Mouse (Mus musculus): ENCODE results near the gene Shank3. TPM values are rescaled to one million over a fixed set of nuclear protein-coding genes. Genes with fewer than 3 reads are reported as not detected.

The Shank3 gene
- polyA plus RNA-seq, 1 experiment from 2014 or later: 2.1 TPM

DNA sequence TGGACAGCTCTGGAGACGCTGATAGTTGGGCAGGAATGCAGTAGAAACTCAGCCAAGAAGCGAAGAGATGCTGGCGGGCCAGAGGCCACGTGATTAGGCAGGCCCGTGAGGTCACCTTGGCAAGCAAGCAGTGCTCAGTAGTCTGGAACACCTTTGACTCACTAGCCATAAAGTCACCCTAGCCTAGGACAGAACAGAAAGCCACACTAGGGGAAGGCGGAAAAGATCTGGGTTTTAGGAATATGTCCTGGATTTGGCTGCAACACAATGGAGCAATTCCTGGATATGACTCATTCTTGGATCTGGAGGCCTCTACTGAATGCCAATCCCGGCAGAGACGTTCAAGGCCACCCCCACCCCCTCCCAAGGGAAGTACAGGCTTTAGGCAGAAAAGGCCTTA is 18.8 kb upstream of the Shank3 start:
- 89% methylated on average over 8 of the region's 8 CpGs for WGBS

DNA sequence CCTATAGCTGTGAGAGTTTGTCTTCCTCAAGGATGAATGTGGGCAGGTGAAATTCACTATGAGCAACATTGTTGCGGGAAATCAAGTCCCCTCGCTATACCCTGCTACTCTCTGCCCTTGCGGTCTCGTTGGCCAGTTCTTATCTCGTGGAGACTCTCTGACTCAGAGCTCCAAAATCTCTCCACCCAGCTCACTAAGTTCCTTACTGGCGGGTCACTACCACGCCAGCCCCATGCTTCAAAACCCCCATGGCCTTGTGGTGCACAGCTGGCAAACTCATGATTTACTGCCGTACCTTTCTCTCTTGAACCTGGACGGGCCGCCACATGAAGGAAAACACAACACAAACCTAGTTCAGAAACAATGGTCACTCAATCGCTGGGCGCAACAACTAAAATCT is 11.2 kb upstream of the Shank3 start:
- WGBS: 87% methylated on average over 12 of the region's 12 CpGs
- Histone ChIP-seq H3K27ac (replicated peaks) (no peak overlapping the region), H3K36me3 (no peaks in the 10 kb centered on the region), H3K4me1 (no peaks in the 10 kb centered on the region), H3K4me3 (no peak overlapping the region), H3K27me3 (ENCODE audit: low read depth, poor library complexity, severe bottlenecking) (no peaks in the 10 kb centered on the region), H3K9me3 (replicated peaks) (no peaks in the 10 kb centered on the region)
- DNase-seq (ENCODE audit: low spot score): no peak

More for the DNA sequence above, 18.8 kb upstream of the Shank3 start:
- H3K27me3 ChIP-seq (ENCODE audit: low read depth, poor library complexity, severe bottlenecking): peaks cover 13% of the 10 kb centered on the region
- H3K4me1 ChIP-seq: peaks cover 20% of the 10 kb centered on the region
- H3K27ac ChIP-seq (replicated peaks): no peak overlapping the region
- no peak overlapping the region for H3K4me3 ChIP-seq
- H3K36me3 ChIP-seq: no peaks in the 10 kb centered on the region
- DNase-seq (ENCODE audit: low spot score): no peak
- H3K9me3 ChIP-seq (replicated peaks): no peaks in the 10 kb centered on the region

DNA sequence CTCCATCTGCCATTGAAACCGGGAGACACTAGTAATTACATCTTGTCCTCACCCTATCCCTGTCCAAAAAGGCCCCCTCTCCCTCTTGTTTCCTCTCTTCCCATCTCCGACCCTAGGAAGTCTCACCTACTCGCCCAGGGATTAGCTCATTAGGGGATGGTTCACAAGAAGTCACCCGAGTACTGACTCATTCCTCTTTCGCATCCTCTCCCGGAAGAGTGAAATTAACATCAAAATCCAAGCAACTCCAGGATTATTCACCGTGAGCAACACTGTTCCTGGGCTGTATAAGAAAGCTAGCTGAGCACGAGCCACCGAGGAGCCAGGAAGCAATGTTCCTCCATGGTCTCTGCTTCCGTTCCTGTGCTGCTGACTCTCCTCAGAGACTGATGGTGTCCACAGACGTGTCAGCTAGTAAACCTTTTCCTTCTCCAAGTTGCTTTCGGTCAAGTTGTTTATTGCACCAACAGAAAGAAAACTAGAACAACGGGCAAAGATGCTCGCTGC is 10.8 kb upstream of the Shank3 start:
- no peaks in the 10 kb centered on the region for H3K9me3 ChIP-seq (replicated peaks)
- no peak overlapping the region for H3K4me3 ChIP-seq
- H3K4me1 ChIP-seq: no peaks in the 10 kb centered on the region
- no peak for DNase-seq (ENCODE audit: low spot score)
- WGBS: 56% methylated on average over 14 of the region's 14 CpGs
- H3K36me3 ChIP-seq: no peaks in the 10 kb centered on the region
- no peaks in the 10 kb centered on the region for H3K27me3 ChIP-seq (ENCODE audit: low read depth, poor library complexity, severe bottlenecking)
- no peak overlapping the region for H3K27ac ChIP-seq (replicated peaks)

DNA sequence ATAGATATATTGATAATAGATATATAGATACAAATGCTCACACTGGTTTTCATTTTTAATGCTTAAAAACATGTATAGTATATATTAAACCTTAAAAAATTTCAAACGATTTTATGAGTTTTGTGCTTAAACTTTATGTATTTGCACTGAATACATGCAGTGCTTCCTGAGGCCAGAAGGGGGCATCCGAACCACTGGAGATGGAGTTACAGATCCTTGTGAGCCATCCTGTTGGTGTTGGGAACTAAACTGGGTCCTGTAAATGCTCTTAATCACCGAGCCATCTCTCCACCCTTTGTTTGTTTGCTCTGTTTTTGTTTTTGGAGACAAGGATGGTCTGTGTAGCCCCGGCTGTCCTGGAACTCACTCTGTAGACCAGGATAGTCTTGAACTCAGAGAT is 4.5 kb upstream of the Shank3 start:
- Histone ChIP-seq H3K27ac (replicated peaks) (no peak overlapping the region), H3K36me3 (no peaks in the 10 kb centered on the region), H3K9me3 (replicated peaks) (no peaks in the 10 kb centered on the region), H3K4me1 (peaks cover 38% of the 10 kb centered on the region), H3K27me3 (ENCODE audit: low read depth, poor library complexity, severe bottlenecking) (peaks cover 34% of the 10 kb centered on the region), H3K4me3 (no peak overlapping the region)
- 80% methylated on average over 4 of the region's 4 CpGs for WGBS
- no peak for DNase-seq (ENCODE audit: low spot score)

DNA sequence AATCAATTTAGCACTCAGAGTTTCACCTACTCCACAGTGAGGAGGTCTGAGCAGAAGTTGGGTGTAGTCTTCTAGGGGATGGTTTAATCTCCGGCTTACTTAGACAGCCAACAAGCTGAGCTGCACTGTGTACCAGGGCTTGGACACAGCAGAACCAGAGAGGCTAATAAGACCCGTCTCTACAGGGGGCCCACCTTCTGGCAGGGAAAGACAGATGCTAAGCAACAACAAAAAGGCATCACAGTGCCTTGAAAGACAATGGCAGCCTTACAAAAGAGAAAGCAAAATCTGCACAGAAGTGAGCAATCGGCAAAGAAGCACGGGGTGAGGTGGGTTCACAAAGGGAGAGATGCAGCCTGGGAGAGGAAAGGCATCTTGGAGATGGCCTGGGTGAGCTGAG is 3.3 kb upstream of the Shank3 start:
- no peak for DNase-seq (ENCODE audit: low spot score)
- H3K36me3 ChIP-seq: no peaks in the 10 kb centered on the region
- H3K4me3 ChIP-seq: no peak overlapping the region
- peaks cover 43% of the 10 kb centered on the region for H3K27me3 ChIP-seq (ENCODE audit: low read depth, poor library complexity, severe bottlenecking)
- peaks cover 48% of the 10 kb centered on the region for H3K4me1 ChIP-seq
- no peaks in the 10 kb centered on the region for H3K9me3 ChIP-seq (replicated peaks)
- peak overlapping the region; percentile 2; the same call in 1 of the 2 replicates for H3K27ac ChIP-seq (replicated peaks)
- 20% methylated on average over 4 of the region's 4 CpGs for WGBS

DNA sequence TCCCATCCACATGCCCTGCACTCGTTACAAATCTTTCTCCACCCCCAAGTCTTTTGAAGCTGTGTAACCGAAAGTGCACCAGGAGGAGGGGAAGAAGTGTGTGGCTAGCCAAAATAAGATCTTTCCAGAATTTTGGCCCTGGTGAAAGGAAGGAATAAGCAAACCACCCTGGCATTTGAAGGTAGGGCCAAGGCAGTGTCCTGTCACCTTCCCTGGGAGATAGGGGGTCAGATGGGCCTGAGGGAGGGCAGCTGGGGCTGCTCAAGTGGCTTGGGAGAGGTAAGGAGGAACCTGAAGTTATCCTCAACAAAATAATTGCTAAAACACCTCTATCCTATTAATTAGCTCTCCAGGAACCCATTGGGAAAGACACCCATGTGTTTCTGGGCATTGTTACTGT is 2.6 kb upstream of the Shank3 start:
- Histone ChIP-seq H3K36me3 (no peaks in the 10 kb centered on the region), H3K4me3 (no peak overlapping the region), H3K27ac (replicated peaks) (0 out of 2 replicates have a peak overlapping the region, but pooled peaks have one; percentile 33), H3K9me3 (replicated peaks) (no peaks in the 10 kb centered on the region), H3K27me3 (ENCODE audit: low read depth, poor library complexity, severe bottlenecking) (peaks cover 50% of the 10 kb centered on the region), H3K4me1 (peaks cover 48% of the 10 kb centered on the region)
- 25% methylated on average over 2 of the region's 2 CpGs for WGBS
- DNase-seq (ENCODE audit: low spot score): no peak

DNA sequence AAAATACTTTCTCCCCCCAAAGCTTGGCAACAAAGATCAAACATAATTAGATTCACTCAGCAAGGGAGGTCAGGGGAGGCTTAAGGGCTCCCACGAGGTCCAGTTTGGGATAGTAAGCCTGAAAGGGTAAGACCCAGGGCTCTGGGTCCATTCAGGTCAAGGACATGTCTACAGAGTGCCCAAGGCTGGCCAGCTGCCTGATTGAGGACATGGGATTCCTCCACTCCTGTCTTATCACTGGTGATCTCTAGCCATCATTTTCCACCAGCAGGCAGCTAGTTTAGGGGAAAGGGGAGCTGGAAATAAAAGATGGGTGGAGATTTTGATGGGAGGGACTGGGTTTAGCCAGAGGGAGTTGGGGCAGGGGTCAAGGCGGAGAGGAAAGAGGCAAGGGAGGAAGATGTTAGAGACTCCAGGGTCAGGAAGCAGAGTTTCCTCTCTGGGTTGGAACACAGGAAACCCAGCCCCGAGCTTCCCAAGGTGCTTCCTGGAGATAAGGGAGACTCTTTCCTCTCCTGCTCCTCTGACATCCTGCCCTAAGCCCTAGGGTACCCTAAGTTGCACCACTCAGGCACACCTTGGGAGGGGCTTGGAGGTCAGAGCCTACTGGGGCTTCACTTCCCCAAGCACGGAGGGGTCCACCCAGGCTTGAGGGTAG is 1.9 kb upstream of the Shank3 start:
- WGBS: 20% methylated on average over 4 of the region's 4 CpGs
- Histone ChIP-seq H3K4me3 (peak overlapping the region; percentile 83), H3K4me1 (peaks cover 48% of the 10 kb centered on the region), H3K27me3 (ENCODE audit: low read depth, poor library complexity, severe bottlenecking) (peaks cover 57% of the 10 kb centered on the region), H3K36me3 (no peaks in the 10 kb centered on the region), H3K9me3 (replicated peaks) (no peaks in the 10 kb centered on the region), H3K27ac (replicated peaks) (no peak overlapping the region)
- DNase-seq (ENCODE audit: low spot score): no peak

DNA sequence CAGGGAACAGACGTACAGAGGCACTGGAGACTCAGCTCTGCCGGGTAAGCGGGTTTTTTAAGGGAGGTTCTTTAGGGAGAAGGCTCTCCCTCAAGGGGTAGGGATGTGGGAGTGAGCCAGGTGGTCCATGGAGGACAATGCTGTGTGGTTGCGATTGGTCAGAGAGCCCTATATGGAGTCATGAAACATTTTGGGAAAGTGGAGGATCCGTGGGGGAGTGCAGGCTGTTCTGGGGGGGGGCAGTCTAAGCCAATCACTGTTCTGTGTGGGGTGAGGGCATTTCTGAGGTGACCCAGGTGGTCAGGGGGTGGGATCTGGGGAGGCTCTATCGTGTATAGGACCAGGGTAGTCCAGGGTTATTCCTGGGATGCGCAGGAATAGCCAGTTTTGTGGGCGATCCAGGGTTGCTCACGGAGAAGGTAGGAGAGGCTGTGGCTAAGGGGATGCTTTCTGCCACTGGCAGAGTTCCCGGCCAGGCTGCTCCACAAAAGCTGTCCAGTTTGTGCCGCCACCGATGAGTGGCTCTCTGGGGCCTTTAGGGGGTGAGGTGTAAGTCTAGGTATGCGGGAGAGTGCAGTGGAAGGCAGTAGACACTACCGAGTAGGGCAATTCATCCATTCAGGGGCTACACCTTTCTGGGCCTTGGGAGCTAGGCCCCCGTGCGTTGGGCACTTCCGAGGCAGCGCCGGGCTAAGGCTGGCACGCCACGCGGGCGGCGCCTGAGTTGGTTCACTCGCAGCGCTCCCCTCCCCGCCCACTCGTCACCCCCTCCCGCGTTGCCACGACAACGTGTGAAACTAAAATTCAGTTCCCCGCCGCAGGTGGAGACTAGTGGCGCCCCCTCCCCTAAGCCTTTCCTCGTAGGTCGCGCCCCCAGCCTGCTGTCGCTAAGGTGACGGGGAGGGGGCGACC is 1.1 kb upstream of the Shank3 start:
- peaks cover 48% of the 10 kb centered on the region for H3K4me1 ChIP-seq
- H3K36me3 ChIP-seq: peaks cover 5% of the 10 kb centered on the region
- DNase-seq (ENCODE audit: low spot score): peak; percentile 50
- H3K27ac ChIP-seq (replicated peaks): peak overlapping the region; percentile 92
- H3K9me3 ChIP-seq (replicated peaks): no peaks in the 10 kb centered on the region
- H3K27me3 ChIP-seq (ENCODE audit: low read depth, poor library complexity, severe bottlenecking): peaks cover 57% of the 10 kb centered on the region
- H3K4me3 ChIP-seq: peak overlapping the region; percentile 83
- WGBS: 2% methylated on average over 41 of the region's 41 CpGs

DNA sequence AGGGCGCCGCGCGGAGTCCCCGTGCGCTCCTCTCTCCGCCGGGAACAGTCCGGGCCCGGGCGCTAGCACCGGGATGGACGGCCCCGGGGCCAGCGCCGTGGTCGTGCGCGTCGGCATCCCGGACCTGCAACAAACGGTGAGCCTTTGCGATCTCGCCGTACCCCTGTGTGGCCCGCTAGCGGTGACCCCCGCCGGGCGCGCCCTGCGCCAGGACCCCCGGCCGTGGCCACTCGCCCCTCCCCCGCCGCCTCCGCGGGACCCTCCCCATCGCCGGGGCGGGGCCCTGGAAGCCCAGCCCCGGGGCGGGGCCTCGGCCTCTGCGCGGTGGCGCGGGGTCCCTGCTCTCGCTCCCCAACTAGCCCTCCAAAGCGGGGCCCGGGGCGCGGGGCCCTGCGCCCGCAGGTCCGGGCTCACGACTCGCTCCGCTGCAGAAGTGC is 379 bp downstream of the Shank3 start:
- Histone ChIP-seq H3K27ac (replicated peaks) (peak overlapping the region; percentile 92), H3K4me1 (peaks cover 48% of the 10 kb centered on the region), H3K27me3 (ENCODE audit: low read depth, poor library complexity, severe bottlenecking) (peaks cover 57% of the 10 kb centered on the region), H3K9me3 (replicated peaks) (no peaks in the 10 kb centered on the region), H3K4me3 (peak overlapping the region; percentile 83), H3K36me3 (peaks cover 15% of the 10 kb centered on the region)
- WGBS: under 1% methylated on average over 49 of the region's 60 CpGs
- DNase-seq (ENCODE audit: low spot score): peak; percentile 79

DNA sequence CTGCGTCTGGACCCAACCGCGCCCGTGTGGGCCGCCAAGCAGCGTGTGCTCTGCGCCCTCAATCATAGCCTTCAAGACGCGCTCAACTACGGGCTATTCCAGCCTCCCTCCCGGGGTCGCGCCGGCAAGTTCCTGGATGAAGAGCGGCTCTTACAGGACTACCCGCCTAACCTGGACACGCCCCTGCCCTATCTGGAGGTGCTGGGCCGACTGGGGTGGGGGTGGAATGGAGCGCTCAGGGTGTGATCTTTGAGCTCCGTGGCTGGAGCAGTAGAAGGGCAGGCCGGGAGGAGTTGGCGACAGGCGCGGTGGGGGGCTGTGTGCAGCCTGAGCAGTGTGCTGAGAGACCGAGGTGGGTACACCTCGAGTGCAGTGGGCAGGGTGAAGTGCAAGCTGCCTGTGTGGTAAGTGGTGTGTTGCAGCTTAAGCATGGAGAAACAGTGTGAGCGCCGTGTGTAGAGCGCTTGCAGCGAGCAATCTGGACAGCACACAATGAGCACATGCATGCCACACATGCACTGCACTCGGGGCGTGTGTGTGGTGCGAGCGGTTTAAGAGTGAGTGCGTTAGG is 883 bp downstream of the Shank3 start:
- Histone ChIP-seq H3K27ac (replicated peaks) (peak overlapping the region; percentile 92), H3K9me3 (replicated peaks) (no peaks in the 10 kb centered on the region), H3K27me3 (ENCODE audit: low read depth, poor library complexity, severe bottlenecking) (peaks cover 57% of the 10 kb centered on the region), H3K36me3 (peaks cover 15% of the 10 kb centered on the region), H3K4me3 (peak overlapping the region; percentile 83), H3K4me1 (peaks cover 48% of the 10 kb centered on the region)
- peak; percentile 60 for DNase-seq (ENCODE audit: low spot score)
- 2% methylated on average over 35 of the region's 35 CpGs for WGBS

DNA sequence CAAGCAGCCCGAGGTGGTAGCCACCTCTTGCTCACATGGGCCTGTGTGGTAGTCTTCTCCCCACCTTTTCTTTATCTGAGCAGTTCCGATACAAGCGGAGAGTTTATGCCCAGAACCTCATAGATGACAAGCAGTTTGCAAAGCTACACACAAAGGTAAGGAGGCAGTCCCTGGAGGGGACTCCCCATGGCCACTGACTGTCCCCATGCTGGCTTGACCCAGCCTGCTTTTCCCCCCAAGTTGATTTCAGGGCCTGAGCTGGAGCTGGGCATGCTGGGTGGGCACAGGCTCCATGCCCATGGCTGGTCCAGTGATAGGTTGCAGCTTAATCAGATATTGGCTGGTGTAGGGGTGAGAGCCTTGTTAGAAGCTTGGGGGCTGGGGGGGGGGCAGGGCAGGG is 1.9 kb downstream of the Shank3 start:
- H3K36me3 ChIP-seq: peaks cover 16% of the 10 kb centered on the region
- H3K27me3 ChIP-seq (ENCODE audit: low read depth, poor library complexity, severe bottlenecking): peaks cover 53% of the 10 kb centered on the region
- WGBS: 87% methylated on average over 3 of the region's 3 CpGs
- no peaks in the 10 kb centered on the region for H3K9me3 ChIP-seq (replicated peaks)
- no peak overlapping the region for H3K27ac ChIP-seq (replicated peaks)
- H3K4me1 ChIP-seq: peaks cover 42% of the 10 kb centered on the region
- no peak for DNase-seq (ENCODE audit: low spot score)
- 0 out of 2 replicates have a peak overlapping the region, but pooled peaks have one; percentile 83 for H3K4me3 ChIP-seq

DNA sequence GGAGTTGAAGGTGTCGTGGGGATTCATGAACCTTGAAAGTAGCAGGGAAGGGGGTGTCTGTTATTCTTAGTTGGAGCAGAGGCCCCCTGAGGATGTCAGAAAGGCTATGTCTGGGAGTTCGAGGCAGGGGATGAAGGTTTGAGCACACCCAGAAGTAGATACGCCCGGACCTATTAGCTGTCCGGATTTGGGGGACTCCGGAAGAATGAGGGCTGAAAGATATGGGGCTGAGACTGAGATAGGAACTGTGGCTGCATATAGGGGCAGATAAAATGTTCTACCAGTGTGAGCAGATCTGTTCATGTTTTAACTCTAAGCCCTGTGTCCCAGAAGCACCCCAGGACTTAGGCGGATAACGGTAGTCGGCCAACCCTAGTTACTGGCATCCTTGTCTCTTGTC is 5.4 kb downstream of the Shank3 start:
- 94% methylated on average over 9 of the region's 9 CpGs for WGBS
- peaks cover 11% of the 10 kb centered on the region for H3K4me1 ChIP-seq
- H3K4me3 ChIP-seq: no peak overlapping the region
- no peak overlapping the region for H3K27ac ChIP-seq (replicated peaks)
- peaks cover 23% of the 10 kb centered on the region for H3K27me3 ChIP-seq (ENCODE audit: low read depth, poor library complexity, severe bottlenecking)
- no peaks in the 10 kb centered on the region for H3K9me3 ChIP-seq (replicated peaks)
- no peak for DNase-seq (ENCODE audit: low spot score)
- peaks cover 33% of the 10 kb centered on the region for H3K36me3 ChIP-seq

Data from midbrain, embryonic 10.5 days (tissue).